Mouse (Mus musculus): Measurements from ENCODE around the gene Tmem116. TPM values are rescaled to one million over a fixed set of nuclear protein-coding genes. Genes with fewer than 3 reads are reported as not detected.

The Tmem116 gene
- polyA plus RNA-seq, 1 experiment, result not detected

DNA sequence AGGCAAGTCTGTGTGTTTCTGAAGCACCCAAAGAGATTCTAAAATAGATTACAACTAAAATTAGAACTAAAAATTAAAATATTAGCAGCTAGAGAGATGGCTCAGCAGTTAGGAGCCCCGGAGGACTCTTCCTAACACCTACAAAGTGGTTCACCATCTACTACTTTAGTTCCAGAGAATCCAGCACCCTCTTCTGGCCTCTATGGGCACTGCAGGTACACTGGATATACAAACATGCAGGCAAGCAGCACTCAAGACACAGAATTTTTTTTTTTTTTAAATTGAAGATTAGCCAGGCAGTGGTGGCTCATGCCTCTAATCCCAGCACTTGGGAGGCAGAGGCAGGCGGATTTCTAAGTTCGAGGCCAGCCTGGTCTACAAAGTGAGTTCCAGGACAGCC is 8.1 kb upstream of the Tmem116 start:
- Histone ChIP-seq H3K27ac (ENCODE audit: control insufficient read depth, insufficient read depth, low read depth, low read length, poor library complexity) (no peak overlapping the region), H3K4me1 (ENCODE audit: control insufficient read depth, insufficient read depth, low read length) (no peaks in the 10 kb centered on the region), H3K4me3 (replicated peaks; ENCODE audit: control insufficient read depth, low read depth, low read length) (no peak overlapping the region)
- TF ChIP-seq POLR2A (IDR thresholded peaks at IDR 0.05; ENCODE audit: borderline replicate concordance, control insufficient read depth, low read depth, low read length), result no peak
- 0 out of 2 replicates have a peak, but pooled peaks have one; percentile 3 for TF ChIP-seq CTCF (IDR thresholded peaks at IDR 0.05; ENCODE audit: control insufficient read depth, insufficient read depth, low read length)
- WGBS, result 87% methylated on average over 3 of the region's 3 CpGs

- no peaks in the 10 kb centered on the region for H3K4me1 ChIP-seq (ENCODE audit: control insufficient read depth, insufficient read depth, low read length)
- no peak overlapping the region for H3K4me3 ChIP-seq (replicated peaks; ENCODE audit: control insufficient read depth, low read depth, low read length)
- TF ChIP-seq POLR2A (IDR thresholded peaks at IDR 0.05; ENCODE audit: borderline replicate concordance, control insufficient read depth, low read depth, low read length) (no peak), CTCF (IDR thresholded peaks at IDR 0.05; ENCODE audit: control insufficient read depth, insufficient read depth, low read length) (no peak)
- 88% methylated on average over 5 of the region's 5 CpGs for WGBS
- H3K27ac ChIP-seq (ENCODE audit: control insufficient read depth, insufficient read depth, low read depth, low read length, poor library complexity), result no peak overlapping the region
Measured at GRCm38 (mm10) chr5:121444870-121445269, 6.8 kb upstream of the Tmem116 start.

DNA sequence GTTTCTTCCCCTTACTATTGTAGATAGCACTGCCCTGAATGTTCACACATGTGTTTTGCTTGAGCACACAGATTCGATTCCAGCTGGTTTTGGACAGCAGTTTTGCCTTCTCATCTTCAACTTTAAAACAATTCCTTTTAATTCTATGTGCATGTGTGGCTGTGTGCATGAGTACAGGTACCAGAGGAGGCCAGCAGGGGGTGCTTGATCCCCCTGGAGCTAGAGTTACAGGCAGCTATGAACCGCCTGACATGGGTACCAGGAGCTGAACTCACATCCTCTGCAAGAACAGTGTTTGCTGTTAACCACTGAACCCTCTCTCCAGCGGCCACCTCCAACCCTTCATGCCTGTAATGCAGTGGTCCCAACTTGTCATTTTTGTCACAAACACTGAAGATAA is 3.2 kb upstream of the Tmem116 start:
- Histone ChIP-seq H3K27ac (ENCODE audit: control insufficient read depth, insufficient read depth, low read depth, low read length, poor library complexity) (no peak overlapping the region), H3K4me1 (ENCODE audit: control insufficient read depth, insufficient read depth, low read length) (peaks cover 3% of the 10 kb centered on the region), H3K4me3 (replicated peaks; ENCODE audit: control insufficient read depth, low read depth, low read length) (no peak overlapping the region)
- TF ChIP-seq CTCF (IDR thresholded peaks at IDR 0.05; ENCODE audit: control insufficient read depth, insufficient read depth, low read length) (peak; percentile 42; the same call in 1 of the 2 replicates), POLR2A (IDR thresholded peaks at IDR 0.05; ENCODE audit: borderline replicate concordance, control insufficient read depth, low read depth, low read length) (no peak)
- 93% methylated on average over 3 of the region's 3 CpGs for WGBS

GRCm38 (mm10) chr5:121449976-121450375 is 1.7 kb upstream of the Tmem116 start:
- peaks cover 3% of the 10 kb centered on the region for H3K4me1 ChIP-seq (ENCODE audit: control insufficient read depth, insufficient read depth, low read length)
- H3K27ac ChIP-seq (ENCODE audit: control insufficient read depth, insufficient read depth, low read depth, low read length, poor library complexity), result no peak overlapping the region
- no peak for TF ChIP-seq POLR2A (IDR thresholded peaks at IDR 0.05; ENCODE audit: borderline replicate concordance, control insufficient read depth, low read depth, low read length)
- no peak for TF ChIP-seq CTCF (IDR thresholded peaks at IDR 0.05; ENCODE audit: control insufficient read depth, insufficient read depth, low read length)
- 34% methylated on average over 6 of the region's 6 CpGs for WGBS
- H3K4me3 ChIP-seq (replicated peaks; ENCODE audit: control insufficient read depth, low read depth, low read length), result no peak overlapping the region

DNA sequence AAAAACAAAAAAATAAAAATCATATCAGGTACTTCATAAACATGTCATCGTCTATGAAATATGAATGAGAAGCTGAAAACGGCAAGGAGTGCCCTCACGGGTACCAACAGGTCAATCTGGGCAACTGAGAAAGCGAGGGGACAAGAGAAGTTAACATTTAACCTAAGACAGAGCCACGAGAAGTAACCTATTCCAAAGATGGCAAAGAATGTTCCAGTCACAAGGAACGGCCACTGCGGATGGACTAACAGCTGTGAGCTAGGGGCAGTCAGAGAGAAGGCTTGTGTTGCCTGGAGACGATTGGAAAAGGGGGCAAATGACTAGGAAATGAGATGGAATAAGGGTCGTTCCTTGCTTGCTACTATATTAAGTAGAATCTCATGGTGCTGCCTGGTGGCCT is 1.2 kb upstream of the Tmem116 start:
- Histone ChIP-seq H3K4me1 (ENCODE audit: control insufficient read depth, insufficient read depth, low read length) (peaks cover 3% of the 10 kb centered on the region), H3K4me3 (replicated peaks; ENCODE audit: control insufficient read depth, low read depth, low read length) (no peak overlapping the region), H3K27ac (ENCODE audit: control insufficient read depth, insufficient read depth, low read depth, low read length, poor library complexity) (peak overlapping the region; percentile 39)
- TF ChIP-seq POLR2A (IDR thresholded peaks at IDR 0.05; ENCODE audit: borderline replicate concordance, control insufficient read depth, low read depth, low read length) (no peak), CTCF (IDR thresholded peaks at IDR 0.05; ENCODE audit: control insufficient read depth, insufficient read depth, low read length) (no peak)
- WGBS, result 79% methylated on average over 9 of the region's 9 CpGs

GRCm38 (mm10) chr5:121451203-121451602 is 490 bp upstream of the Tmem116 start:
- Histone ChIP-seq H3K4me1 (ENCODE audit: control insufficient read depth, insufficient read depth, low read length) (peaks cover 3% of the 10 kb centered on the region), H3K27ac (ENCODE audit: control insufficient read depth, insufficient read depth, low read depth, low read length, poor library complexity) (peak overlapping the region; percentile 98; the same call in 1 of the 2 replicates), H3K4me3 (replicated peaks; ENCODE audit: control insufficient read depth, low read depth, low read length) (peak overlapping the region; percentile 98)
- TF ChIP-seq POLR2A (IDR thresholded peaks at IDR 0.05; ENCODE audit: borderline replicate concordance, control insufficient read depth, low read depth, low read length) (no peak), CTCF (IDR thresholded peaks at IDR 0.05; ENCODE audit: control insufficient read depth, insufficient read depth, low read length) (no peak)
- 1% methylated on average over 8 of the region's 8 CpGs for WGBS

DNA sequence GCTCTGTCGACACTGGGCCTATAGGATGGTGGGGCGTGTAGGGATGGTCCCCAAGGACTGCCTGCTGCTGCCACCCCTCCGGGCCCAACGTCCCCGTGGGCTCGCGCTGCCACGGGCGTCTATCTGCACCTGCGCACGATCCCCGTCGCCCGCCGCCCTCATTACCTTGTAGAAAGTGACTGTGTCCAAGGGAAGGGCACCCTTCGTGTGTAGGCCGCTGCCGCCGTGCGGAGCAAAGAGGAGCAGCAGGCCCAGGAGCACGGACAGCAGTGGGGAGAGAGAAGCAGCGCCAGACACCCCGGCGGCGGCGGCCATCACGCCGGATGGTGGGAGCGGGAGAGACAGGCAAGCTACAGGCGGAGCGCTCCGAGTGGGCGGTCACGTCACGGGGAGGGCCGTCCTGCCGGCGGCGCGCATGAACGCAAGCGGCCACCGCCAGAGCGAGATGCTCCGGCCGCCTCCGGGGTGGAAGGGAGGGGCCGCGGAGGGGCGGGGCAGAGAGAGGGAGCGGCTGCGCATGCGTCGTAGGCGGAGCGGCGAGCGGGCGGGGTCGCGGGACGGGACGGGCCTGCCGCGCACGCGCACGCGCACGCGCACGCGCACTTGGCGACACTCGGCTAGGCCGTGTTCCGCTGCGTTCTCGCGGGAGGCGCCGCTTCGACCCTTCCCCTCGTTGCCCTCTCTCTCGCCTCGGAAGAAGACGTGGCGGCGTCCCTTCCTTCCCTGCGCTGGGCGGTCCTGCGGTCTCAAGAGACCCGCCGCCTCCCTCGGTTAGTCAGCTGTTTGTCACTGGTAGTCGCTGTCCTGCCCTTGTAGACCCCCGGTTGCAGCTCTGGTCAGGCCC is 555 bp downstream of the Tmem116 start, which contains the start of gene Erp29:
TSS of gene Erp29 (minus strand) at position 481 of the 844 bp plus-strand sequence.
- Histone ChIP-seq H3K27ac (ENCODE audit: control insufficient read depth, insufficient read depth, low read depth, low read length, poor library complexity) (peak within 1 kb of the TSS; percentile 98), H3K4me3 (replicated peaks; ENCODE audit: control insufficient read depth, low read depth, low read length) (peak within 1 kb of the TSS; percentile 98), H3K4me1 (ENCODE audit: control insufficient read depth, insufficient read depth, low read length) (peaks cover 3% of the 10 kb centered on the region)
- WGBS, result under 1% methylated on average over 94 of the region's 97 CpGs
- no peak; the same call in 1 of the 2 replicates for TF ChIP-seq CTCF (IDR thresholded peaks at IDR 0.05; ENCODE audit: control insufficient read depth, insufficient read depth, low read length)
- TF ChIP-seq POLR2A (IDR thresholded peaks at IDR 0.05; ENCODE audit: borderline replicate concordance, control insufficient read depth, low read depth, low read length), result peak; percentile 95

DNA sequence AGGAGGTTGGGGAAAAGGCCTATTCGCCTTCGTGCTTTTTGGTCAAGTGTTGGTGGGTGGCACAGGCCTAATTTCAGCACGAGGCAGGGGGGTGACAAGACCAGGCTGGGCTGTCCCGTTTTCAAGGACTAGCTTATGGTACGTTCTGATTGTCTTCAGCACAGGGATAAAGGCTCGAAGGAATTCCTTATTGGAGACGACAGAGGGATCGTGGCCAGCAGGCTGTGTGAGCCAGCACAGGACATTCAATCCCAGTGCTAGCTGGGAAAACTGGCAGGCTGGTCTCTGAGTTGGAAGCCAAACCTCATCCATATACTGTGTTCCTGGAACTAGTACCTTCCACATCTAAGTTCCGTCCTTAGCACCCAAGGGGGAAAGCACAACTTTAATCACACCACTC is 1.2 kb downstream of the Tmem116 start:
- WGBS, result 4% methylated on average over 9 of the region's 9 CpGs
- Histone ChIP-seq H3K4me3 (replicated peaks; ENCODE audit: control insufficient read depth, low read depth, low read length) (peak overlapping the region; percentile 78), H3K27ac (ENCODE audit: control insufficient read depth, insufficient read depth, low read depth, low read length, poor library complexity) (peak overlapping the region; percentile 98), H3K4me1 (ENCODE audit: control insufficient read depth, insufficient read depth, low read length) (peaks cover 3% of the 10 kb centered on the region)
- TF ChIP-seq POLR2A (IDR thresholded peaks at IDR 0.05; ENCODE audit: borderline replicate concordance, control insufficient read depth, low read depth, low read length) (no peak), CTCF (IDR thresholded peaks at IDR 0.05; ENCODE audit: control insufficient read depth, insufficient read depth, low read length) (no peak)
